Mouse (Mus musculus) CD4-positive, CD25-positive, alpha-beta regulatory T cell, adult 4 months (primary cell): ENCODE data around the gene Aatf. TPM values are rescaled to one million over a fixed set of nuclear protein-coding genes. Genes with fewer than 3 reads are reported as not detected.

Experiments
- ATAC-seq: one replicate; pipeline ENCODE4 v1.8.0; 2017
- polyA plus RNA-seq, 2 experiments: library from polyadenylated mRNA; unstranded; fragments of 100-300 nt; shearing (Covaris generic); gene quantifications; one replicate each; pipeline ENCODE4 v1.2.1; 2017

The Aatf gene
- polyA plus RNA-seq = 10 to 100 TPM; 34.6 to 46.3 TPM

- peak; percentile 98 for ATAC-seq
Observed at GRCm38 (mm10) chr11:84513171-84514116, at the start of gene Aatf. Aatf (minus strand) TSS chr11:84513522.

GRCm38 (mm10) chr11:84562758-84563347 is 49.5 kb upstream of the Aatf start:
- ATAC-seq = no peak

GRCm38 (mm10) chr11:84561546-84561945 is 48.2 kb upstream of the Aatf start:
- ATAC-seq = no peak

GRCm38 (mm10) chr11:84553821-84554450 is 40.6 kb upstream of the Aatf start:
- no peak for ATAC-seq

GRCm38 (mm10) chr11:84551296-84551695 is 38.0 kb upstream of the Aatf start:
- ATAC-seq = no peak

- ATAC-seq = no peak
Observed at GRCm38 (mm10) chr11:84549258-84549791, 36.0 kb upstream of the Aatf start.

- ATAC-seq = no peak
Observed at GRCm38 (mm10) chr11:84548293-84548692, 35.0 kb upstream of the Aatf start.

- ATAC-seq = no peak
Observed at GRCm38 (mm10) chr11:84539981-84540380, 26.7 kb upstream of the Aatf start.

- no peak for ATAC-seq
Observed at GRCm38 (mm10) chr11:84529797-84530703, 16.7 kb upstream of the Aatf start.

- no peak for ATAC-seq
Observed at GRCm38 (mm10) chr11:84529143-84529755, 15.9 kb upstream of the Aatf start.

- no peak for ATAC-seq
Observed at GRCm38 (mm10) chr11:84526976-84527860, 13.9 kb upstream of the Aatf start.

GRCm38 (mm10) chr11:84526451-84526850 is 13.1 kb upstream of the Aatf start:
- ATAC-seq = no peak

- no peak for ATAC-seq
Observed at GRCm38 (mm10) chr11:84525421-84526274, 12.3 kb upstream of the Aatf start, which contains the start of gene Lhx1. Lhx1 (minus strand) TSS chr11:84525535.

GRCm38 (mm10) chr11:84524511-84525270 is 11.4 kb upstream of the Aatf start:
- ATAC-seq = no peak

GRCm38 (mm10) chr11:84523841-84524510 is 10.7 kb upstream of the Aatf start:
- no peak for ATAC-seq

- no peak for ATAC-seq
Observed at GRCm38 (mm10) chr11:84523321-84523831, 10.1 kb upstream of the Aatf start.

- no peak for ATAC-seq
Observed at GRCm38 (mm10) chr11:84522577-84523320, 9.4 kb upstream of the Aatf start.
